Mouse (Mus musculus) lung, embryonic 15.5 days (tissue): ENCODE measurements around the gene Arl5c. TPM values are rescaled to one million over a fixed set of nuclear protein-coding genes. Genes with fewer than 3 reads are reported as not detected.

Source experiments
- ATAC-seq: fragments of 200-750 bp; cut with Nextera tagmentation; 2 replicates; pipeline ENCODE4 v1.8.0; 2017; ENCODE audit warnings: moderate number of reproducible peaks, borderline replicate concordance; ENCODE audit not compliant: low FRiP score, low TSS enrichment; ENCODE audit errors: extremely low read depth
- H3K27ac ChIP-seq: fragments of 300-500 bp; sonication (generic); 2 replicates; pipeline ENCODE4 v1.5.1; 2015; ENCODE audit warnings: moderate library complexity, mild to moderate bottlenecking, inconsistent platforms
- H3K27me3 ChIP-seq: fragments of 300-500 bp; sonication (generic); 2 replicates; pipeline ENCODE4 v1.6.1; 2015; ENCODE audit warnings: inconsistent platforms
- H3K36me3 ChIP-seq: fragments of 300-500 bp; sonication (generic); 2 replicates; pipeline ENCODE4 v1.6.1; 2015; ENCODE audit warnings: inconsistent platforms
- H3K4me1 ChIP-seq: fragments of 300-500 bp; sonication (generic); 2 replicates; pipeline ENCODE4 v1.6.1; 2015; ENCODE audit warnings: inconsistent platforms
- H3K4me2 ChIP-seq: fragments of 300-500 bp; sonication (generic); 2 replicates; pipeline ENCODE4 v1.6.1; 2015; ENCODE audit warnings: inconsistent platforms, mild to moderate bottlenecking, moderate library complexity
- H3K4me3 ChIP-seq: fragments of 300-500 bp; sonication (generic); 2 replicates; pipeline ENCODE4 v1.5.1; 2015; ENCODE audit warnings: mild to moderate bottlenecking, inconsistent platforms
- H3K9ac ChIP-seq: fragments of 300-500 bp; sonication (generic); 2 replicates; pipeline ENCODE4 v1.6.1; 2015; ENCODE audit warnings: inconsistent platforms
- H3K9me3 ChIP-seq: fragments of 300-500 bp; sonication (generic); 2 replicates; pipeline ENCODE4 v1.6.1; 2016; ENCODE audit warnings: inconsistent platforms
- WGBS: fragments of 180-500 bp; shearing (Covaris S2); methylation state at CpG from one replicate; pipeline ENCODE4 v1.1.7; 2015; 5-methylcytosine and 5-hydroxymethylcytosine counted together
- microRNA-seq: library from miRNA; unstranded; fragments of <30 nt; microRNA quantifications from one replicate; pipeline ENCODE4, GENCODE M21; 2016
- polyA plus RNA-seq: library from polyadenylated mRNA; unstranded; fragments of >200 nt; fragmentation: Nextera tagmentation; extraction: Ambion mirVana; gene quantifications from 2 replicates; pipeline ENCODE4 v1.2.1, GENCODE M21; 2015

Gene Arl5c
- polyA plus RNA-seq, 1 experiment from 2014 or later, result 9.0 TPM

- Histone ChIP-seq H3K4me1 (no peaks in the 10 kb centered on the region; the same call in 1 of the 2 replicates), H3K36me3 (no peaks in the 10 kb centered on the region), H3K9ac (no peak overlapping the region), H3K4me2 (no peak overlapping the region), H3K9me3 (no peaks in the 10 kb centered on the region), H3K27ac (no peak overlapping the region), H3K27me3 (no peaks in the 10 kb centered on the region), H3K4me3 (no peak overlapping the region)
- no peak for ATAC-seq
- 71% methylated on average over 15 of the region's 15 CpGs for whole genome bisulfite sequencing
Observed at GRCm38 (mm10) chr11:97942420-97943111, 53.4 kb downstream of the Arl5c start.

Small RNA genes lying within 50 kb of the gene (microRNA-seq; reads per million reads assigned to microRNA genes)
- gene Gm22461 (not detected), gene Gm27597 (not detected)

Other genes with a start within 250 kb of the Arl5c start
- 15.6 and 18.5 TPM in 2 replicates for gene Cwc25, start 229.6 kb downstream of the Arl5c start, polyA plus RNA-seq
- 0.85 TPM in 1 of 2 replicates, not detected in the other for gene 1700001P01Rik, start 220.3 kb downstream of the Arl5c start, polyA plus RNA-seq
- gene Rpl23, start 213.7 kb downstream of the Arl5c start, polyA plus RNA-seq, result 457 and 490 TPM in 2 replicates
- 153 and 160 TPM in 2 replicates for gene Lasp1, start 197.2 kb downstream of the Arl5c start, polyA plus RNA-seq
- 4.2 and 4.4 TPM in 2 replicates for gene B230217C12Rik, start 155.4 kb downstream of the Arl5c start, polyA plus RNA-seq
- 0.42 and 0.64 TPM in 2 replicates for gene Fbxo47, start 112.0 kb downstream of the Arl5c start, polyA plus RNA-seq
- gene Plxdc1, start 9.7 kb downstream of the Arl5c start, polyA plus RNA-seq, result 0.89 and 1.3 TPM in 2 replicates
- 4.9 and 5.2 TPM in 2 replicates for gene Cacnb1, start 26.9 kb upstream of the Arl5c start, polyA plus RNA-seq
- 1,039 and 1,081 TPM in 2 replicates for gene Rpl19, start 30.5 kb upstream of the Arl5c start, polyA plus RNA-seq
- gene Stac2, start 57.3 kb upstream of the Arl5c start, polyA plus RNA-seq, result 0.06 and 0.16 TPM in 2 replicates
- gene Fbxl20, start 154.2 kb upstream of the Arl5c start, polyA plus RNA-seq, result 14.0 and 17.6 TPM in 2 replicates
- gene Med1, start 197.1 kb upstream of the Arl5c start, polyA plus RNA-seq, result 57.8 and 60.8 TPM in 2 replicates
- gene Cdk12, start 206.9 kb upstream of the Arl5c start, polyA plus RNA-seq, result 8.8 and 10.0 TPM in 2 replicates